Comparison of ENCODE assay signal across 9 mouse cellular contexts in genomic region chr14:24827381-24828031, GRCm38 (mm10).
DNase-seq lines count a peak whose midpoint lies in the region; ATAC-seq and TF ChIP-seq lines count a peak whose summit lies in the region.
"Had no signal": no experiment of that assay in that cellular context is flagged by ENCODE, and none has a peak within 500 bp of the region (broad histone marks: within the 10 kb centered on the region; RNA-seq: fewer than 3 reads in every experiment).

No protein-coding gene starts in this region.

- H3K9ac ChIP-seq in intestine, embryonic 14.5 days (ENCODE audit: low read length), result no peak overlapping the region
- H3K9ac ChIP-seq in intestine, postnatal 0 days (ENCODE audit: low read depth, low read length), result no peak overlapping the region
- peak overlapping the region; percentile 58 for H3K9ac ChIP-seq in hindbrain, embryonic 13.5 days
- H3K9ac ChIP-seq in midbrain, embryonic 16.5 days (ENCODE audit: low read depth, low read length), result peak overlapping the region; percentile 44

- no peaks in the 10 kb centered on the region for H3K27me3 ChIP-seq in intestine, embryonic 14.5 days (replicated peaks; ENCODE audit: control insufficient read depth, insufficient read depth, low read length)
- H3K27me3 ChIP-seq in intestine, postnatal 0 days (replicated peaks; ENCODE audit: control insufficient read depth, insufficient read depth, low read length), result no peaks in the 10 kb centered on the region
- no peaks in the 10 kb centered on the region for H3K27me3 ChIP-seq in hindbrain, embryonic 13.5 days
- H3K27me3 ChIP-seq in midbrain, embryonic 16.5 days (ENCODE audit: control insufficient read depth, insufficient read depth, low read depth, low read length), result no peaks in the 10 kb centered on the region

- peak; percentile 54; the same call in 1 of the 2 replicates for ATAC-seq in intestine, embryonic 14.5 days (replicated peaks; ENCODE audit: low FRiP score, low TSS enrichment, low read depth)
- no peak for ATAC-seq in intestine, postnatal 0 days
- peak; percentile 81 for ATAC-seq in hindbrain, embryonic 13.5 days (ENCODE audit: low FRiP score)
- peak; percentile 77 for ATAC-seq in midbrain, embryonic 16.5 days
- no peak for ATAC-seq in inflammation-experienced regulatory T-cells, adult 6 months
- ATAC-seq: lung, postnatal 0 days had no signal

- H3K27ac ChIP-seq in intestine, embryonic 14.5 days (ENCODE audit: low read depth), result peak overlapping the region; percentile 76
- H3K27ac ChIP-seq in intestine, postnatal 0 days (ENCODE audit: low read depth, low read length), result no peak overlapping the region
- H3K27ac ChIP-seq in hindbrain, embryonic 13.5 days, result peak overlapping the region; percentile 98
- peak overlapping the region; percentile 94 for H3K27ac ChIP-seq in midbrain, embryonic 16.5 days (ENCODE audit: low read length)

- H3K4me3 ChIP-seq in intestine, embryonic 14.5 days (ENCODE audit: low read depth, low read length), result no peak overlapping the region
- H3K4me3 ChIP-seq in intestine, postnatal 0 days (ENCODE audit: low read depth, low read length), result no peak overlapping the region
- H3K4me3 ChIP-seq in hindbrain, embryonic 13.5 days, result no peak overlapping the region
- no peak overlapping the region for H3K4me3 ChIP-seq in midbrain, embryonic 16.5 days (ENCODE audit: low read depth, low read length)

- no peaks in the 10 kb centered on the region for H3K9me3 ChIP-seq in intestine, embryonic 14.5 days (ENCODE audit: control insufficient read depth, low read length)
- H3K9me3 ChIP-seq in intestine, postnatal 0 days (ENCODE audit: control insufficient read depth), result no peaks in the 10 kb centered on the region
- H3K9me3 ChIP-seq in hindbrain, embryonic 13.5 days, result no peaks in the 10 kb centered on the region
- H3K9me3 ChIP-seq in midbrain, embryonic 16.5 days (replicated peaks; ENCODE audit: control insufficient read depth, low read length, poor library complexity, severe bottlenecking), result no peaks in the 10 kb centered on the region

- H3K4me2 ChIP-seq in intestine, embryonic 14.5 days (ENCODE audit: low read length), result peak overlapping the region; percentile 3; the same call in 1 of the 2 replicates
- H3K4me2 ChIP-seq in intestine, postnatal 0 days (replicated peaks; ENCODE audit: low read depth), result no peak overlapping the region
- peak overlapping the region; percentile 19; the same call in 1 of the 2 replicates for H3K4me2 ChIP-seq in hindbrain, embryonic 13.5 days
- H3K4me2 ChIP-seq in midbrain, embryonic 16.5 days (ENCODE audit: low read length), result no peak overlapping the region

- no peak for TF ChIP-seq CTCF in intestine, postnatal 0 days (IDR thresholded peaks at IDR 0.05; ENCODE audit: low read depth)

- peaks cover 31% of the 10 kb centered on the region for H3K4me1 ChIP-seq in intestine, embryonic 14.5 days (replicated peaks; ENCODE audit: control insufficient read depth, insufficient read depth, low read length)
- H3K4me1 ChIP-seq in intestine, postnatal 0 days (replicated peaks; ENCODE audit: control insufficient read depth, insufficient read depth, low read length), result no peaks in the 10 kb centered on the region
- peaks cover 76% of the 10 kb centered on the region for H3K4me1 ChIP-seq in hindbrain, embryonic 13.5 days (replicated peaks)
- H3K4me1 ChIP-seq in midbrain, embryonic 16.5 days (ENCODE audit: control insufficient read depth, insufficient read depth, low read length), result peaks cover 42% of the 10 kb centered on the region

- WGBS in intestine, embryonic 14.5 days, result 17% methylated on average over 8 of the region's 8 CpGs
- WGBS in intestine, postnatal 0 days, result 41% methylated on average over 8 of the region's 8 CpGs
- WGBS in hindbrain, embryonic 13.5 days, result 6% methylated on average over 8 of the region's 8 CpGs
- 4% methylated on average over 8 of the region's 8 CpGs for WGBS in midbrain, embryonic 16.5 days

- no peaks in the 10 kb centered on the region for H3K36me3 ChIP-seq in intestine, embryonic 14.5 days (ENCODE audit: control insufficient read depth, insufficient read depth, low read length)
- H3K36me3 ChIP-seq in intestine, postnatal 0 days (ENCODE audit: control insufficient read depth, insufficient read depth), result no peaks in the 10 kb centered on the region
- H3K36me3 ChIP-seq in hindbrain, embryonic 13.5 days, result no peaks in the 10 kb centered on the region
- H3K36me3 ChIP-seq in midbrain, embryonic 16.5 days (ENCODE audit: control insufficient read depth, insufficient read depth, low read length), result no peaks in the 10 kb centered on the region

- peak; percentile 64 for DNase-seq in intestine, embryonic 14.5 days (ENCODE audit: low spot score)
- peak; percentile 82 for DNase-seq in embryo, embryonic 11 days
- no peak for DNase-seq in thymus, postnatal 14 days
- no peak for DNase-seq in cerebellum, adult 18-20 months

Comparison
In these comparisons a context has a peak if more than half of its experiments do, and no peak if none do; other contexts are left out.
1. ATAC-seq: peak in intestine, embryonic 14.5 days (single experiment), hindbrain, embryonic 13.5 days (single experiment) and midbrain, embryonic 16.5 days (single experiment); none in intestine, postnatal 0 days (single experiment) and inflammation-experienced regulatory T-cells, adult 6 months (single experiment).
2. H3K4me2 ChIP-seq: peak in intestine, embryonic 14.5 days (single experiment) and hindbrain, embryonic 13.5 days (single experiment); none in intestine, postnatal 0 days (single experiment) and midbrain, embryonic 16.5 days (single experiment).
3. DNase-seq: peak in intestine, embryonic 14.5 days (single experiment) and embryo, embryonic 11 days (single experiment); none in thymus, postnatal 14 days (single experiment) and cerebellum, adult 18-20 months (0 of 2).
4. H3K9ac ChIP-seq: peak in hindbrain, embryonic 13.5 days (single experiment) and midbrain, embryonic 16.5 days (single experiment); none in intestine, embryonic 14.5 days (single experiment) and intestine, postnatal 0 days (single experiment).